Mouse (Mus musculus): ENCODE data around the gene Gm5741. TPM values are rescaled to one million over a fixed set of nuclear protein-coding genes. Genes with fewer than 3 reads are reported as not detected.

Gm5741 gene
- polyA plus RNA-seq, 1 experiment = not detected

DNA sequence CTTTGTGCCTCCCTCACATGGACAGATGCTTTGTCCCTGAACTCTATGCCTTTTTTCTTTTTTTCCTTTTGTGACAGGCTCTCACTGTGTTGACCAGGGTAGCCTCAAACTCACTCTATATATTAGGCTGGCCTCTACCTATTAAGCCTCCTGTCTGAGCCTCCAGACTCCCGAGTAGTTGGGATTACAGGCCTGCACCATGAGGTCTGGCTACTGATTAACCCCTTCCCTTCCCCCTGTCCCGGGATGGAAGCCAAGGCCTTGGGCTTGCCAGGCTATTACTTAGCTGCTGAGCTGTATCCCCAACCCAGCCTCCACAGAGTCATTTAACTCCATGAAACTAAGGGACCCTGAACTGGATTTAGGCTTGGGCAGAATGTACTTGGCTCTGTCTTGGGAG is 2.6 kb downstream of the Gm5741 start:
- TF ChIP-seq POLR2A (IDR thresholded peaks at IDR 0.05; ENCODE audit: control insufficient read depth, low read depth, low read length) (no peak), CTCF (IDR thresholded peaks at IDR 0.05; ENCODE audit: control insufficient read depth, insufficient read depth, insufficient replicate concordance, low read depth, low read length) (no peak)

DNA sequence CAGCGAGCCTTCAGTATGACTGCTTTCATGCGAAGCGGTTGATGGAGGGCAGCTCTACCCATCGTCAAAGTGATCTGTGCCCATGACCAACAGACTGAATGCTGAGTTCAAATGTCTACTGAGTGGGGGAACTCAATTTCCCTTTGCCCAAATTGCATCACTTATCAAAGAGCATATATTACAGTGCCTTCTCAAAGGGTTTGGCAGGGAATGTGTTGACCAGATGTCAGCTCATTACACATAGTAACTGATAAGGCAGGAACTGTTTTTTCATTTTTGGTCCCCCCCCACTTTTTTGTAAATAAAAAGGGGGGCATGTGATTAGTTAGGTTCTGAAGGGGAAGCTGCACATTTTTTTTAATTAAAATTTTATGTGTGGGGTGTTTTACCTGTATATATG is 5.2 kb downstream of the Gm5741 start:
- Histone ChIP-seq H3K4me1 (ENCODE audit: control insufficient read depth, insufficient read depth, low read length) (peaks cover 2% of the 10 kb centered on the region), H3K36me3 (ENCODE audit: control insufficient read depth, insufficient read depth, low read length) (no peaks in the 10 kb centered on the region), H3K27me3 (ENCODE audit: control insufficient read depth, insufficient read depth, low read length) (no peaks in the 10 kb centered on the region), H3K4me3 (ENCODE audit: control insufficient read depth, low read depth, low read length) (no peak overlapping the region), H3K27ac (ENCODE audit: control insufficient read depth, insufficient read depth, low read depth, low read length) (no peak overlapping the region)
- TF ChIP-seq POLR2A (IDR thresholded peaks at IDR 0.05; ENCODE audit: control insufficient read depth, low read depth, low read length) = no peak
- TF ChIP-seq CTCF (IDR thresholded peaks at IDR 0.05; ENCODE audit: control insufficient read depth, insufficient read depth, insufficient replicate concordance, low read depth, low read length) = no peak

More for the DNA sequence above, 2.6 kb downstream of the Gm5741 start:
- no peak overlapping the region for H3K4me3 ChIP-seq (ENCODE audit: control insufficient read depth, low read depth, low read length)
- H3K4me1 ChIP-seq (ENCODE audit: control insufficient read depth, insufficient read depth, low read length) = peaks cover 2% of the 10 kb centered on the region
- no peaks in the 10 kb centered on the region for H3K36me3 ChIP-seq (ENCODE audit: control insufficient read depth, insufficient read depth, low read length)
- no peaks in the 10 kb centered on the region for H3K27me3 ChIP-seq (ENCODE audit: control insufficient read depth, insufficient read depth, low read length)
- no peak overlapping the region for H3K27ac ChIP-seq (ENCODE audit: control insufficient read depth, insufficient read depth, low read depth, low read length)

DNA sequence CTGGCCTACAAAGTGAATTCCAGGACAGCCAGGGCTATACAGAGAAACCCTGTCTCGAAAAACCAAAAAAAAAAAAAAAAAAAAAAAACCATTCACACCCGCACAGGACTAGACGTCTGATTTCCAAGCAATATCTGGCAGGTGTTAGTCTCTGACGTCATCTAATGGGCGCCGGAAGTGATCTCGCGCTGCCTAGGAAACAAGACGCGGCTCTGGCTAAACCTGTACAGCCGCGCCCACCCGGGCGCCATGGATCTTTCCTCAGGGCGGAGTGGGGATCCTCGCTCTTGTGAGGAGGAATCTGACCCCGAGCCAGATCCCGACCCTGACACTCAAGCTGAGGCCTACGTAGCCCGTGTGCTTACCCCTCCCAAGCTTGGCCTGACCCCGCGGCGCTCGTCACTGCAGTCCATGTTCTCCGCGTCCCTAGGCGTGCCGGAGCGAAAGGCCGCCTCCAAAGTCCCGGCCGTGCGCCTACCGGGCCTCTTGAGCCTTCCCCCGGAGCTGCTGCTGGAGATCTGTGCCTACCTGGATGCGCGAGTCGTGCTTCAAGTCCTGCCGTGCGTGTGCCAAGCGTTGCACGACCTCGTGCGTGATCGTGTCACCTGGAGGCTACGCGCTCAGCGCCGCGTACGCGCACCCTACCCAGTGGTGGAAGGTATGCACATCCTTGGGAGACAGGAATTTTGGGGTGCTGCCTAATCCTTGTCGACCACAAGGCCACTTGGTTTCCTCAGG is 7.7 kb downstream of the Gm5741 start, which contains the start of gene Fbxw9:
TSS of gene Fbxw9 (plus strand) at position 177 of the 738 bp plus-strand sequence.
- H3K4me3 ChIP-seq (ENCODE audit: control insufficient read depth, low read depth, low read length) = peak within 1 kb of the TSS; percentile 97
- H3K27ac ChIP-seq (ENCODE audit: control insufficient read depth, insufficient read depth, low read depth, low read length) = peak within 1 kb of the TSS; percentile 73
- H3K4me1 ChIP-seq (ENCODE audit: control insufficient read depth, insufficient read depth, low read length) = peaks cover 2% of the 10 kb centered on the region
- TF ChIP-seq POLR2A (IDR thresholded peaks at IDR 0.05; ENCODE audit: control insufficient read depth, low read depth, low read length) (peak; percentile 69), CTCF (IDR thresholded peaks at IDR 0.05; ENCODE audit: control insufficient read depth, insufficient read depth, insufficient replicate concordance, low read depth, low read length) (peak; percentile 33; the same call in 1 of the 2 replicates)
- no peaks in the 10 kb centered on the region for H3K27me3 ChIP-seq (ENCODE audit: control insufficient read depth, insufficient read depth, low read length)
- no peaks in the 10 kb centered on the region; the same call in 1 of the 2 replicates for H3K36me3 ChIP-seq (ENCODE audit: control insufficient read depth, insufficient read depth, low read length)

DNA sequence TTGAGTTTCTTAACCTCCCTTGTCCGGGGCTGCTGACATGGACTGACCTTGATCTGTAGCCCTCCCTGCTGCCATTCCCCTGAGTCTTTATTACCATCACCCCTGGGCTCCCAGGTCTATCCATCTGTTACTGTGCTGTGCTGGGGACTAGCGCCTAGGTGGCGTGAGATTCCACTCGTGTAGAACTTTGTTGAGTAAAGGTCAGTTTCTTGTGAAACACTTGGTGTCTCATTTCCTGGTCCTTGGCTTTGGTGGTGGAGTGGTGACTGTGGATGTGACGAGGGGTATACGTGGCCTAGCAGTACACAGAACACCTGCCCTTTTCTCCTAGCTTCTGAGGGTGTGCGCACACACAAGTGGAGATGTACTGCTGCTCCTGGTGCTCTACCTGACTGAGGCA is 10.4 kb downstream of the Gm5741 start:
- TF ChIP-seq POLR2A (IDR thresholded peaks at IDR 0.05; ENCODE audit: control insufficient read depth, low read depth, low read length) (no peak), CTCF (IDR thresholded peaks at IDR 0.05; ENCODE audit: control insufficient read depth, insufficient read depth, insufficient replicate concordance, low read depth, low read length) (no peak)
- Histone ChIP-seq H3K27ac (ENCODE audit: control insufficient read depth, insufficient read depth, low read depth, low read length) (no peak overlapping the region), H3K27me3 (ENCODE audit: control insufficient read depth, insufficient read depth, low read length) (no peaks in the 10 kb centered on the region), H3K36me3 (ENCODE audit: control insufficient read depth, insufficient read depth, low read length) (no peaks in the 10 kb centered on the region; the same call in 1 of the 2 replicates), H3K4me3 (ENCODE audit: control insufficient read depth, low read depth, low read length) (no peak overlapping the region), H3K4me1 (ENCODE audit: control insufficient read depth, insufficient read depth, low read length) (peaks cover 2% of the 10 kb centered on the region)

DNA sequence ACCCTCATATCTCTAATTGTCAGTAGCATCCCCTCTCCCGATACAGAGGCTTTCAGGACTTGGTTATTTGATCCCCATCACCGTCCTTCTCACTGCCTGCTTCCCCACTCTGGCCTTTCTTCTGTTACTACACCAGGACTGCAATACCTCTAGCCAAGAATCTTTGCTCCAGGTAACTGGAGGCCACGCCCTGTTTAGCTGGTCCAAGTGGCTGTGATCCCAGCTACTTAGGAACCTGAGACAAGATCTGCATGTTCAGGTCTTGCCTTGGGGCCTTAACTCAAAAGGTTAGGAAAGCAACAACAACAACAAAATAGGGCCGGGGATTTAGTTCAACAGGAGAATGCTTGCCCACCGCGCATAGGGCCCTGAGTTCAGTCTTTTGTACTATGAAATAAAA is 24.2 kb downstream of the Gm5741 start:
- Histone ChIP-seq H3K27ac (ENCODE audit: control insufficient read depth, insufficient read depth, low read depth, low read length) (no peak overlapping the region), H3K4me3 (ENCODE audit: control insufficient read depth, low read depth, low read length) (no peak overlapping the region), H3K27me3 (ENCODE audit: control insufficient read depth, insufficient read depth, low read length) (no peaks in the 10 kb centered on the region), H3K36me3 (ENCODE audit: control insufficient read depth, insufficient read depth, low read length) (no peaks in the 10 kb centered on the region; the same call in 1 of the 2 replicates), H3K4me1 (ENCODE audit: control insufficient read depth, insufficient read depth, low read length) (no peaks in the 10 kb centered on the region)
- TF ChIP-seq POLR2A (IDR thresholded peaks at IDR 0.05; ENCODE audit: control insufficient read depth, low read depth, low read length) = no peak
- no peak for TF ChIP-seq CTCF (IDR thresholded peaks at IDR 0.05; ENCODE audit: control insufficient read depth, insufficient read depth, insufficient replicate concordance, low read depth, low read length)

DNA sequence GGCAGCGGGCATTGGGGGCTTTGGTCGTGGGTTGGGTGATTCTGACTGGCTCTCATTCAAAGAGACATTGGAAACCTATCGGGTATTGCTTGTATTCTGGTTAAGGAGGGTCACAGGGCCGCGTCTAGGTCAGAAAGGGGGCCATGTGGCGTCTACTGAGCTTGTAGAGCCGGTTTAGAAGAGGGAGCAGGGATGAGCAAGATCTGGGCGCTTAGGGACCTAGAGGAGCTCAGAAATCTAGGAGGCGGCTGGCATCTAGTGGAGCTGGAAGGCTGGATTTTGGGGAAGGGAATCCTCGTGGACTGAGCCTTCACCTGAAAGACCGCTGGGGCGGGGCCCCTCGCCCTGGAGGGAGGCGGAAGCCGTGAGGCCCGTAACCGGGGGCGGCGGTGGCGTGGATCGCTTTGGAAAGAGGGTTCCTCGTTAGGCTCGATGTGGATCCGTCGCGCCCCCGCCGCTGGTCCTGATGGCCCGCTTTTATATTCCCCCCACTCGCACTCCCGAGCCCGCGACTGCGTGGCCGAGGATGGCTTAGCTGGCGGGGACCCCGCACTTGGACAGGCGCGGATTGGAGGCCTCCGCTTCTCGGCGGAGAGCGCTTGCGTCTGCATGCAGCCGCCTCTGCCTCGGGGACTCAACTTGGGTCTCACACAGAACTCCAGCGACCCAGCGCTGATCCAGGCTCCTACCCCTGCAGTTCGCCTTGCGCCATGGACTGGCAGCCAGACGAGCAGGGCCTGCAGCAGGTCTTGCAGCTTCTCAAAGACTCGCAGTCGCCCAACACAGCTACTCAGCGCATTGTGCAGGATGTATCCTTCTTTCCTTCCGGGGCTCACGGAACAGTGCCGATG is 29.9 kb downstream of the Gm5741 start:
- Histone ChIP-seq H3K27me3 (ENCODE audit: control insufficient read depth, insufficient read depth, low read length) (no peaks in the 10 kb centered on the region), H3K4me3 (ENCODE audit: control insufficient read depth, low read depth, low read length) (peak overlapping the region; percentile 91), H3K4me1 (ENCODE audit: control insufficient read depth, insufficient read depth, low read length) (peaks cover 13% of the 10 kb centered on the region), H3K36me3 (ENCODE audit: control insufficient read depth, insufficient read depth, low read length) (no peaks in the 10 kb centered on the region; the same call in 1 of the 2 replicates), H3K27ac (ENCODE audit: control insufficient read depth, insufficient read depth, low read depth, low read length) (peak overlapping the region; percentile 68)
- TF ChIP-seq CTCF (IDR thresholded peaks at IDR 0.05; ENCODE audit: control insufficient read depth, insufficient read depth, insufficient replicate concordance, low read depth, low read length) (no peak), POLR2A (IDR thresholded peaks at IDR 0.05; ENCODE audit: control insufficient read depth, low read depth, low read length) (0 out of 2 replicates have a peak, but pooled peaks have one; percentile 21)

DNA sequence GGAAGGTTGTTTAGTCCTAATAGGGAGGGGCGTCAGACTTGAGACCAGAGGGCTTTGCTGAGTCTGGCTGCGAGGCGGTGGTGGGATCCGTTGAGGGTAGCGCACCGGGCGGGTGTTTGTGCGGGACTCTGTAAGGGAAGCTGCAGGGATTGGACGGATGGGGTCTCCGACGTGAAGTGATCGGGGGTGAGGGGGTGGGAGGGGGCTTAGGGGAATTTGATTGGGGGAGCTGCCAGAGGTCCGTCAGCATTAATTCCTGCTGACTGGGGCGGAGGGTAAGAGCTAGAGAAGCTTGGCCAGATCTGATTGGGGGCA is 30.5 kb downstream of the Gm5741 start:
- H3K27me3 ChIP-seq (ENCODE audit: control insufficient read depth, insufficient read depth, low read length) = no peaks in the 10 kb centered on the region
- peak overlapping the region; percentile 85 for H3K27ac ChIP-seq (ENCODE audit: control insufficient read depth, insufficient read depth, low read depth, low read length)
- TF ChIP-seq CTCF (IDR thresholded peaks at IDR 0.05; ENCODE audit: control insufficient read depth, insufficient read depth, insufficient replicate concordance, low read depth, low read length) (no peak), POLR2A (IDR thresholded peaks at IDR 0.05; ENCODE audit: control insufficient read depth, low read depth, low read length) (no peak)
- peaks cover 13% of the 10 kb centered on the region for H3K4me1 ChIP-seq (ENCODE audit: control insufficient read depth, insufficient read depth, low read length)
- no peaks in the 10 kb centered on the region; the same call in 1 of the 2 replicates for H3K36me3 ChIP-seq (ENCODE audit: control insufficient read depth, insufficient read depth, low read length)
- H3K4me3 ChIP-seq (ENCODE audit: control insufficient read depth, low read depth, low read length) = peak overlapping the region; percentile 91
